Mouse (Mus musculus): ENCODE measurements at regions not wholly inside any gene's neighbourhood (a gene's known extent, or its start where the extent isn't known, plus 50 kb on each side); places are given as distances from the start of the nearest gene placed in this dataset.

GRCm38 (mm10) chr12:106868036-106868435, 620.4 kb upstream of the 3110018I06Rik start:
- no peak for DNase-seq (ENCODE audit: low read depth, low spot score)
- Histone ChIP-seq H3K36me3 (ENCODE audit: control insufficient read depth in 1 of 2, insufficient read depth in 2 of 2, low read length in 2 of 2) (no peaks in the 10 kb centered on the region), H3K4me3 (ENCODE audit: control insufficient read depth in 1 of 2, insufficient read depth in 1 of 2, low read depth in 2 of 2, low read length in 2 of 2) (no peak overlapping the region), H3K79me2 (ENCODE audit: control insufficient read depth, insufficient read depth, low read length, poor library complexity) (no peaks in the 10 kb centered on the region), H3K9me3 (replicated peaks; ENCODE audit: insufficient read depth, low read length) (no peaks in the 10 kb centered on the region), H3K27ac (ENCODE audit: control insufficient read depth, low read depth, low read length) (no peak overlapping the region), H3K27me3 (ENCODE audit: control insufficient read depth in 1 of 2, insufficient read depth in 2 of 2, low read length in 2 of 2) (no peaks in the 10 kb centered on the region), H3K9ac (ENCODE audit: control insufficient read depth, low read depth, low read length, poor library complexity, severe bottlenecking) (no peak overlapping the region), H3K4me1 (ENCODE audit: control insufficient read depth in 1 of 2, insufficient read depth in 2 of 2, low read length in 2 of 2) (no peaks in the 10 kb centered on the region)
- TF ChIP-seq USF1 (IDR thresholded peaks at IDR 0.05; ENCODE audit: low read depth, low read length) (no peak), SIN3A (IDR thresholded peaks at IDR 0.05; ENCODE audit: low read length) (no peak), EP300 (IDR thresholded peaks at IDR 0.05; ENCODE audit: low read depth in 1 of 2, low read length in 2 of 2) (no peak), RCOR1 (IDR thresholded peaks at IDR 0.05; ENCODE audit: low read depth, low read length) (no peak), NELFE (IDR thresholded peaks at IDR 0.05; ENCODE audit: low read depth, low read length) (no peak), HCFC1 (IDR thresholded peaks at IDR 0.05; ENCODE audit: low read depth, low read length) (no peak), BHLHE40 (IDR thresholded peaks at IDR 0.05; ENCODE audit: borderline replicate concordance, low read depth, low read length) (no peak), GABPA (IDR thresholded peaks at IDR 0.05; ENCODE audit: low read depth, low read length) (no peak), POLR2AphosphoS5 (IDR thresholded peaks at IDR 0.05; ENCODE audit: borderline replicate concordance, low read depth, low read length) (no peak), TAL1 (IDR thresholded peaks at IDR 0.05; ENCODE audit: low read length) (no peak), TCF12 (IDR thresholded peaks at IDR 0.05; ENCODE audit: low read depth, low read length) (no peak), ETS1 (IDR thresholded peaks at IDR 0.05; ENCODE audit: low read depth, low read length) (no peak), MXI1 (IDR thresholded peaks at IDR 0.05; ENCODE audit: low read depth, low read length) (no peak), RAD21 (IDR thresholded peaks at IDR 0.05; ENCODE audit: low read depth, low read length) (no peak), MAZ (IDR thresholded peaks at IDR 0.05; ENCODE audit: low read depth, low read length) (no peak), UBTF (IDR thresholded peaks at IDR 0.05; ENCODE audit: borderline replicate concordance, insufficient read depth, low read depth, low read length) (no peak), CHD1 (IDR thresholded peaks at IDR 0.05; ENCODE audit: low read depth, low read length) (no peak)

- H3K36me3 ChIP-seq (ENCODE audit: control insufficient read depth in 1 of 2, insufficient read depth in 2 of 2, low read length in 2 of 2) = no peaks in the 10 kb centered on the region
- H3K27me3 ChIP-seq (ENCODE audit: control insufficient read depth in 1 of 2, insufficient read depth in 2 of 2, low read length in 2 of 2) = no peaks in the 10 kb centered on the region
- no peak overlapping the region for H3K9ac ChIP-seq (ENCODE audit: control insufficient read depth, low read depth, low read length, poor library complexity, severe bottlenecking)
- no peak overlapping the region for H3K27ac ChIP-seq (ENCODE audit: control insufficient read depth, low read depth, low read length)
- no peaks in the 10 kb centered on the region for H3K79me2 ChIP-seq (ENCODE audit: control insufficient read depth, insufficient read depth, low read length, poor library complexity)
- DNase-seq (ENCODE audit: low read depth, low spot score) = no peak
- no peaks in the 10 kb centered on the region for H3K4me1 ChIP-seq (ENCODE audit: control insufficient read depth in 1 of 2, insufficient read depth in 2 of 2, low read length in 2 of 2)
- H3K9me3 ChIP-seq (replicated peaks; ENCODE audit: insufficient read depth, low read length) = no peaks in the 10 kb centered on the region
- no peak overlapping the region for H3K4me3 ChIP-seq (ENCODE audit: control insufficient read depth in 1 of 2, insufficient read depth in 1 of 2, low read depth in 2 of 2, low read length in 2 of 2)
- TF ChIP-seq MXI1 (IDR thresholded peaks at IDR 0.05; ENCODE audit: low read depth, low read length) = no peak
- TF ChIP-seq NELFE (IDR thresholded peaks at IDR 0.05; ENCODE audit: low read depth, low read length) = no peak
- no peak for TF ChIP-seq MAFK (IDR thresholded peaks at IDR 0.05; ENCODE audit: borderline replicate concordance, low read depth, low read length)
- no peak for TF ChIP-seq MYB (IDR thresholded peaks at IDR 0.05; ENCODE audit: low read depth, low read length)
- no peak for TF ChIP-seq ZKSCAN1 (IDR thresholded peaks at IDR 0.05; ENCODE audit: low read depth, low read length)
- TF ChIP-seq POLR2AphosphoS5 (IDR thresholded peaks at IDR 0.05; ENCODE audit: borderline replicate concordance, low read depth, low read length) = no peak
- TF ChIP-seq BHLHE40 (IDR thresholded peaks at IDR 0.05; ENCODE audit: borderline replicate concordance, low read depth, low read length) = no peak
- TF ChIP-seq EP300 (IDR thresholded peaks at IDR 0.05; ENCODE audit: low read depth in 1 of 2, low read length in 2 of 2) = no peak
- no peak for TF ChIP-seq CHD1 (IDR thresholded peaks at IDR 0.05; ENCODE audit: low read depth, low read length)
- TF ChIP-seq SMC3 (IDR thresholded peaks at IDR 0.05; ENCODE audit: low read depth, low read length) = no peak
- no peak for TF ChIP-seq CHD2 (IDR thresholded peaks at IDR 0.05; ENCODE audit: low read length)
- no peak for TF ChIP-seq CTCF (IDR thresholded peaks at IDR 0.05 in 2 of 3, conservative IDR thresholded peaks at IDR 0.05 in 1 of 3; ENCODE audit: control insufficient read depth in 1 of 3, insufficient read depth in 1 of 3, low read depth in 2 of 3, low read length in 3 of 3, poor library complexity in 1 of 3, severe bottlenecking in 1 of 3)
- no peak for TF ChIP-seq KAT2A (conservative IDR thresholded peaks at IDR 0.05; ENCODE audit: low read depth, low read length)
- TF ChIP-seq TCF12 (IDR thresholded peaks at IDR 0.05; ENCODE audit: low read depth, low read length) = no peak
- TF ChIP-seq ZC3H11A (IDR thresholded peaks at IDR 0.05; ENCODE audit: low read depth, low read length) = no peak
- no peak for TF ChIP-seq POLR2AphosphoS2 (IDR thresholded peaks at IDR 0.05; ENCODE audit: low read length)
- TF ChIP-seq E2F4 (IDR thresholded peaks at IDR 0.05; ENCODE audit: borderline replicate concordance, low read depth, low read length) = no peak
Measured at GRCm38 (mm10) chr12:106871481-106871880, 617.0 kb upstream of the 3110018I06Rik start.
